In the genomic region with DNA sequence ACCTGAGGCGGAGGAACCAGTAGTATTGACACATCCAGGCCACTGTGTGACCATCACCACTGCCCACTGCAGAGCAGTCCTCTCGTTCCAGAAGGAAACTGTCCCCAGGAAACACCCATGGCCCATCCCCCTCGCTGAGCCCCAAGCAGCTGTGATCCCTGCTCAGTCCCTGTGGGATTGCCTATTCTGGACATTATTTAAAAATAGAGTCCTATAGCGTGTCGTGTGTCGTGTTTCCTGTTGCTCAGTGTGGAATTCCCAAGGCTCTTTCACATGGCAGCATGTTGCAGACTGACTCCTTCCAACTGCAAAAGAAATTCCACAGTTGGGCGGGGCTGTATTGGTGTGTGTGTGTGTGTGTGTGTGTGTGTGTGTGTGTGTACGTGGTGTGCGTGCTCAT, we compare ENCODE assay signal across 17 mouse cellular contexts. TPM values are rescaled to one million over a fixed set of nuclear protein-coding genes. Genes with fewer than 3 reads are reported as not detected.
DNase-seq lines count a peak whose midpoint lies in the region; ATAC-seq and TF ChIP-seq lines count a peak whose summit lies in the region.
"Had no signal": no experiment of that assay in that cellular context is flagged by ENCODE, and none has a peak within 500 bp of the region (broad histone marks: within the 10 kb centered on the region; RNA-seq: fewer than 3 reads in every experiment).

No protein-coding gene starts in this region.

- no peaks in the 10 kb centered on the region for H3K36me3 ChIP-seq in kidney, postnatal 0 days (ENCODE audit: insufficient read depth, low read length)
- H3K36me3 ChIP-seq in kidney, embryonic 15.5 days: no peaks in the 10 kb centered on the region
- no peaks in the 10 kb centered on the region for H3K36me3 ChIP-seq in heart, embryonic 14.5 days (ENCODE audit: control insufficient read depth, insufficient read depth, low read length)
- H3K36me3 ChIP-seq: heart, embryonic 15.5 days; liver, embryonic 13.5 days; neural tube, embryonic 13.5 days had no signal

- peaks cover 12% of the 10 kb centered on the region; the same call in 1 of the 2 replicates for H3K27me3 ChIP-seq in kidney, postnatal 0 days (ENCODE audit: insufficient read depth, low read length)
- H3K27me3 ChIP-seq in kidney, embryonic 15.5 days: peaks cover 33% of the 10 kb centered on the region
- H3K27me3 ChIP-seq in heart, embryonic 14.5 days (ENCODE audit: control insufficient read depth, insufficient read depth, low read length): peaks cover 20% of the 10 kb centered on the region

- 56% methylated on average over 9 of the region's 9 CpGs for WGBS in kidney, postnatal 0 days
- 68% methylated on average over 9 of the region's 9 CpGs for WGBS in kidney, embryonic 15.5 days
- WGBS in heart, embryonic 14.5 days: 47% methylated on average over 9 of the region's 9 CpGs

- peak; percentile 53 for DNase-seq in gastrocnemius, adult 2 months
- DNase-seq in gastrocnemius, postnatal 36 days: no peak
- DNase-seq in kidney, postnatal 0 days (ENCODE audit: low spot score): peak; percentile 61
- DNase-seq in lung, postnatal 36 days: peak; percentile 48
- DNase-seq in adrenal gland, postnatal 25 days: no peak
- DNase-seq: adrenal gland, adult 8-10 months; B cell, adult 2 months; cerebellum, adult 9-10 months; layer of hippocampus, adult 9-11 months; liver, embryonic 13.5 days; retina, postnatal 1 day had no signal

- H3K9me3 ChIP-seq in kidney, postnatal 0 days (replicated peaks; ENCODE audit: low read length): no peaks in the 10 kb centered on the region
- H3K9me3 ChIP-seq in kidney, embryonic 15.5 days (replicated peaks): no peaks in the 10 kb centered on the region
- no peaks in the 10 kb centered on the region for H3K9me3 ChIP-seq in heart, embryonic 14.5 days (ENCODE audit: control insufficient read depth, low read length)
- H3K9me3 ChIP-seq: heart, embryonic 15.5 days; liver, embryonic 13.5 days; megakaryocyte, embryonic 14.5 days; neural tube, embryonic 13.5 days had no signal

- H3K4me1 ChIP-seq in kidney, postnatal 0 days (replicated peaks; ENCODE audit: insufficient read depth, low read length): peaks cover 14% of the 10 kb centered on the region
- H3K4me1 ChIP-seq in kidney, embryonic 15.5 days: peaks cover 15% of the 10 kb centered on the region
- H3K4me1 ChIP-seq in heart, embryonic 14.5 days (ENCODE audit: control insufficient read depth in 2 of 2, insufficient read depth in 2 of 2, low read length in 2 of 2): peaks cover 19 to 27% of the 10 kb centered on the region in 2 experiments

- no peak overlapping the region for H3K4me2 ChIP-seq in kidney, postnatal 0 days (ENCODE audit: low read length)
- no peak overlapping the region for H3K4me2 ChIP-seq in kidney, embryonic 15.5 days
- no peak overlapping the region for H3K4me2 ChIP-seq in heart, embryonic 14.5 days (ENCODE audit: low read length)
- H3K4me2 ChIP-seq: heart, embryonic 15.5 days; liver, embryonic 13.5 days; neural tube, embryonic 13.5 days had no signal

- H3K27ac ChIP-seq in gastrocnemius, adult 2 months: peak overlapping the region; percentile 51; the same call in 1 of the 2 replicates
- no peak overlapping the region for H3K27ac ChIP-seq in kidney, postnatal 0 days
- H3K27ac ChIP-seq in kidney, embryonic 15.5 days: no peak overlapping the region
- H3K27ac ChIP-seq in heart, embryonic 14.5 days (replicated peaks in 1 of 2; ENCODE audit: control insufficient read depth in 1 of 2, insufficient read depth in 1 of 2, low read depth in 2 of 2, low read length in 2 of 2): no peak overlapping the region
- H3K27ac ChIP-seq: heart, embryonic 15.5 days; liver, embryonic 13.5 days had no signal

- no peak overlapping the region for H3K4me3 ChIP-seq in gastrocnemius, adult 2 months
- H3K4me3 ChIP-seq in kidney, postnatal 0 days (replicated peaks; ENCODE audit: low read depth, low read length): no peak overlapping the region
- no peak overlapping the region for H3K4me3 ChIP-seq in kidney, embryonic 15.5 days (replicated peaks)
- H3K4me3 ChIP-seq in heart, embryonic 14.5 days (ENCODE audit: control insufficient read depth in 1 of 2, insufficient read depth in 1 of 2, low read depth in 1 of 2, low read length in 2 of 2): no peak overlapping the region
- H3K4me3 ChIP-seq: heart, embryonic 15.5 days; liver, embryonic 13.5 days; megakaryocyte, embryonic 14.5 days; neural tube, embryonic 13.5 days had no signal

- H3K9ac ChIP-seq in kidney, postnatal 0 days (ENCODE audit: low read depth, low read length): no peak overlapping the region
- no peak overlapping the region for H3K9ac ChIP-seq in kidney, embryonic 15.5 days
- H3K9ac ChIP-seq in heart, embryonic 14.5 days (ENCODE audit: low read length): peak overlapping the region; percentile 27; the same call in 1 of the 2 replicates
- H3K9ac ChIP-seq: heart, embryonic 15.5 days; liver, embryonic 13.5 days; neural tube, embryonic 13.5 days had no signal

- TF ChIP-seq CTCF in gastrocnemius, adult 2 months (IDR thresholded peaks at IDR 0.05): no peak
- TF ChIP-seq CTCF in kidney, postnatal 0 days (IDR thresholded peaks at IDR 0.05; ENCODE audit: low read depth): no peak

- intact Hi-C loops in gastrocnemius, adult 2 months (cut with DNase I): loop anchor here (2.0 kb wide), 1 partner anchor 49 kb away; no protein-coding TSS in a partner anchor
- intact Hi-C loops in gastrocnemius, postnatal 36 days (cut with DNase I): no loop called here

- no peak for ATAC-seq in kidney, postnatal 0 days (replicated peaks; ENCODE audit: low FRiP score, low read depth)
- ATAC-seq in kidney, embryonic 15.5 days (replicated peaks; ENCODE audit: low FRiP score): no peak
- no peak for ATAC-seq in heart, embryonic 14.5 days (ENCODE audit: insufficient number of reproducible peaks, insufficient read depth, low FRiP score, low read depth)
- ATAC-seq: inflammation-experienced regulatory T-cells, adult 6 months had no signal

RNA-seq across cellular contexts. Expression of a gene that starts 5.3 kb away (rescaled TPM):
- 1 to 10 TPM; 2.8 to 2.9 TPM for total RNA-seq in gastrocnemius, adult 2 months (2021)
- 1 to 10 TPM; 3.2 to 4.1 TPM for total RNA-seq in gastrocnemius, postnatal 36 days (2021)
- polyA plus RNA-seq in kidney, postnatal 0 days (2015; fragmentation: Nextera tagmentation; extraction: Ambion mirVana): 1.4 TPM in 2 replicates
- polyA plus RNA-seq in kidney, embryonic 15.5 days (2015; fragmentation: Nextera tagmentation; extraction: Ambion mirVana): 2.4 and 3.2 TPM in 2 replicates
- polyA plus RNA-seq in heart, embryonic 14.5 days (2014; fragmentation: Nextera tagmentation; extraction: Ambion mirVana): 0.43 and 1.1 TPM in 2 replicates
- 11.8 and 15.5 TPM in 2 replicates for total RNA-seq in adrenal gland, postnatal 25 days (2021)
- polyA plus RNA-seq: inflammation-experienced regulatory T-cells, adult 6 months had no signal

RNA-seq across cellular contexts. Expression of a gene that starts 34.4 kb away (rescaled TPM):
- total RNA-seq in gastrocnemius, adult 2 months (2021): 1 to 10 TPM; 5.3 to 9.5 TPM
- total RNA-seq in gastrocnemius, postnatal 36 days (2021): 1 to 10 TPM; 6.6 to 8.0 TPM
- polyA plus RNA-seq in kidney, postnatal 0 days (2015; fragmentation: Nextera tagmentation; extraction: Ambion mirVana): 14.3 and 15.5 TPM in 2 replicates
- 23.7 and 27.7 TPM in 2 replicates for polyA plus RNA-seq in kidney, embryonic 15.5 days (2015; fragmentation: Nextera tagmentation; extraction: Ambion mirVana)
- 11.6 and 12.1 TPM in 2 replicates for polyA plus RNA-seq in heart, embryonic 14.5 days (2014; fragmentation: Nextera tagmentation; extraction: Ambion mirVana)
- total RNA-seq in adrenal gland, postnatal 25 days (2021): 194 and 411 TPM in 2 replicates

RNA-seq across cellular contexts. Expression of a gene that starts 46.3 kb away (rescaled TPM):
- 1 to 10 TPM; 4.5 to 5.5 TPM for total RNA-seq in gastrocnemius, adult 2 months (2021)
- total RNA-seq in gastrocnemius, postnatal 36 days (2021): 1 to 10 TPM; 4.2 to 5.6 TPM
- polyA plus RNA-seq in kidney, postnatal 0 days (2015; fragmentation: Nextera tagmentation; extraction: Ambion mirVana): 10.8 and 12.1 TPM in 2 replicates
- polyA plus RNA-seq in kidney, embryonic 15.5 days (2015; fragmentation: Nextera tagmentation; extraction: Ambion mirVana): 19.5 and 22.4 TPM in 2 replicates
- 11.7 and 13.9 TPM in 2 replicates for polyA plus RNA-seq in heart, embryonic 14.5 days (2014; fragmentation: Nextera tagmentation; extraction: Ambion mirVana)
- 17.1 and 18.1 TPM in 2 replicates for total RNA-seq in adrenal gland, postnatal 25 days (2021)

RNA-seq across cellular contexts. Expression of a gene that starts 46.5 kb away (rescaled TPM):
- total RNA-seq in gastrocnemius, adult 2 months (2021): 10 to 100 TPM; 38.3 to 43.3 TPM
- total RNA-seq in gastrocnemius, postnatal 36 days (2021): 10 to 100 TPM; 32.1 to 32.9 TPM
- polyA plus RNA-seq in kidney, postnatal 0 days (2015; fragmentation: Nextera tagmentation; extraction: Ambion mirVana): 107 and 130 TPM in 2 replicates
- 83.0 and 90.1 TPM in 2 replicates for polyA plus RNA-seq in kidney, embryonic 15.5 days (2015; fragmentation: Nextera tagmentation; extraction: Ambion mirVana)
- 119 and 121 TPM in 2 replicates for polyA plus RNA-seq in heart, embryonic 14.5 days (2014; fragmentation: Nextera tagmentation; extraction: Ambion mirVana)
- total RNA-seq in adrenal gland, postnatal 25 days (2021): 57.7 and 60.1 TPM in 2 replicates

Comparison
In these comparisons a context has a peak if more than half of its experiments do, and no peak if none do; other contexts are left out.
1. DNase-seq: peak in gastrocnemius, adult 2 months (single experiment), kidney, postnatal 0 days (single experiment) and lung, postnatal 36 days (single experiment); none in gastrocnemius, postnatal 36 days (0 of 2) and adrenal gland, postnatal 25 days (single experiment).
2. RNA of a gene that starts 34.4 kb away (total RNA-seq): 194 to 411 TPM in adrenal gland, postnatal 25 days; 5.3 to 9.5 TPM in gastrocnemius, adult 2 months and 6.6 to 8.0 TPM in gastrocnemius, postnatal 36 days; every median in the first group is over 10 times any median in the second.